Mouse (Mus musculus): ENCODE data around the gene Bves. TPM values are rescaled to one million over a fixed set of nuclear protein-coding genes. Genes with fewer than 3 reads are reported as not detected.

Bves gene
- polyA plus RNA-seq, 2 experiments, result 3.4 to 4.2 TPM

DNA sequence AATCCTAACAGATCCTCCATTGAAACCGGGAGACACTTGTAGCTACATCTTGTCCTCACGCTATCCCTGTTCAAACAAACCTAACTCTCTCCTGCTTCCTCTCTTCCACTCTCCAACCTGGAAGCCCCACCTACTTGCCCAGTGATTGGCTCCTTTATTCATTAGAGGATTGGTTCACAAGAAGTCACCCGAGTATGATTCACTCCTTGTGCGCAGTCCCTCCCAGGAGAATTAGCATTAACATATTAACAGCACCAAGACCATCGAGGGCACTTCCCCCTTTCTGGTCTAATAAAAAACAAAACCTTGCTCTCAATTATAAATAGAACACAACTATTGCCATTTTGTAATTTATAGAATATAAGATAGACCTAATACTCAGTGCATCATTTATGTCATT lies 40.5 kb upstream of the Bves start:
- WGBS, result 79% methylated on average over 5 of the region's 5 CpGs
- no peak overlapping the region for H3K4me3 ChIP-seq (replicated peaks; ENCODE audit: low read length)
- TF ChIP-seq POLR2A (IDR thresholded peaks at IDR 0.05; ENCODE audit: borderline replicate concordance, extremely low read depth, insufficient read depth, insufficient read length), result no peak
- H3K27ac ChIP-seq (replicated peaks; ENCODE audit: low read depth, low read length), result no peak overlapping the region
- H3K4me2 ChIP-seq (replicated peaks; ENCODE audit: low read depth, low read length, severe bottlenecking), result no peak overlapping the region
- H3K36me3 ChIP-seq (ENCODE audit: control insufficient read depth, insufficient read depth, low read length), result no peaks in the 10 kb centered on the region
- ATAC-seq (ENCODE audit: low FRiP score, low read depth) (no peak), DNase-seq (ENCODE audit: low spot score) (no peak)
- H3K4me1 ChIP-seq (ENCODE audit: control insufficient read depth, insufficient read depth, low read length), result no peaks in the 10 kb centered on the region
- 0 out of 2 replicates have a peak, but pooled peaks cover 4% of the 10 kb centered on the region for H3K27me3 ChIP-seq (ENCODE audit: control insufficient read depth, insufficient read depth, low read length)
- no peak overlapping the region for H3K9ac ChIP-seq (ENCODE audit: low read depth, low read length, severe bottlenecking)
- H3K9me3 ChIP-seq (ENCODE audit: control insufficient read depth, low read length), result no peaks in the 10 kb centered on the region

GRCm38 (mm10) chr10:45298503-45298902 lies 37.1 kb upstream of the Bves start:
- no peaks in the 10 kb centered on the region for H3K36me3 ChIP-seq (ENCODE audit: control insufficient read depth, insufficient read depth, low read length)
- no peak overlapping the region for H3K9ac ChIP-seq (ENCODE audit: low read depth, low read length, severe bottlenecking)
- H3K4me1 ChIP-seq (ENCODE audit: control insufficient read depth, insufficient read depth, low read length), result no peaks in the 10 kb centered on the region
- DNase-seq (ENCODE audit: low spot score), result no peak
- no peaks in the 10 kb centered on the region for H3K9me3 ChIP-seq (ENCODE audit: control insufficient read depth, low read length)
- WGBS, result 77% methylated on average over 6 of the region's 6 CpGs
- H3K4me3 ChIP-seq (replicated peaks; ENCODE audit: low read length), result no peak overlapping the region
- H3K4me2 ChIP-seq (replicated peaks; ENCODE audit: low read depth, low read length, severe bottlenecking), result no peak overlapping the region
- ATAC-seq (ENCODE audit: low FRiP score, low read depth), result no peak
- H3K27me3 ChIP-seq (ENCODE audit: control insufficient read depth, insufficient read depth, low read length), result no peaks in the 10 kb centered on the region
- H3K27ac ChIP-seq (replicated peaks; ENCODE audit: low read depth, low read length), result no peak overlapping the region
- TF ChIP-seq POLR2A (IDR thresholded peaks at IDR 0.05; ENCODE audit: borderline replicate concordance, extremely low read depth, insufficient read depth, insufficient read length), result no peak

- Histone ChIP-seq H3K27ac (replicated peaks; ENCODE audit: low read depth, low read length) (no peak overlapping the region), H3K9me3 (ENCODE audit: control insufficient read depth, low read length) (no peaks in the 10 kb centered on the region), H3K4me1 (ENCODE audit: control insufficient read depth, insufficient read depth, low read length) (no peaks in the 10 kb centered on the region), H3K27me3 (ENCODE audit: control insufficient read depth, insufficient read depth, low read length) (no peaks in the 10 kb centered on the region), H3K4me2 (replicated peaks; ENCODE audit: low read depth, low read length, severe bottlenecking) (no peak overlapping the region), H3K9ac (ENCODE audit: low read depth, low read length, severe bottlenecking) (no peak overlapping the region), H3K36me3 (ENCODE audit: control insufficient read depth, insufficient read depth, low read length) (no peaks in the 10 kb centered on the region), H3K4me3 (replicated peaks; ENCODE audit: low read length) (no peak overlapping the region)
- ATAC-seq (ENCODE audit: low FRiP score, low read depth) (no peak), DNase-seq (ENCODE audit: low spot score) (no peak)
- no peak for TF ChIP-seq POLR2A (IDR thresholded peaks at IDR 0.05; ENCODE audit: borderline replicate concordance, extremely low read depth, insufficient read depth, insufficient read length)
- 86% methylated on average over 4 of the region's 4 CpGs for WGBS
Measured at GRCm38 (mm10) chr10:45299509-45299908, 36.1 kb upstream of the Bves start.

GRCm38 (mm10) chr10:45303315-45304036 lies 32.1 kb upstream of the Bves start:
- no peak for TF ChIP-seq POLR2A (IDR thresholded peaks at IDR 0.05; ENCODE audit: borderline replicate concordance, extremely low read depth, insufficient read depth, insufficient read length)
- no peaks in the 10 kb centered on the region for H3K27me3 ChIP-seq (ENCODE audit: control insufficient read depth, insufficient read depth, low read length)
- H3K9me3 ChIP-seq (ENCODE audit: control insufficient read depth, low read length), result no peaks in the 10 kb centered on the region
- no peaks in the 10 kb centered on the region for H3K4me1 ChIP-seq (ENCODE audit: control insufficient read depth, insufficient read depth, low read length)
- DNase-seq (ENCODE audit: low spot score) (no peak), ATAC-seq (ENCODE audit: low FRiP score, low read depth) (no peak)
- H3K4me2 ChIP-seq (replicated peaks; ENCODE audit: low read depth, low read length, severe bottlenecking), result no peak overlapping the region
- 30% methylated on average over 14 of the region's 14 CpGs for WGBS
- no peak overlapping the region for H3K9ac ChIP-seq (ENCODE audit: low read depth, low read length, severe bottlenecking)
- no peak overlapping the region for H3K4me3 ChIP-seq (replicated peaks; ENCODE audit: low read length)
- H3K36me3 ChIP-seq (ENCODE audit: control insufficient read depth, insufficient read depth, low read length), result no peaks in the 10 kb centered on the region
- H3K27ac ChIP-seq (replicated peaks; ENCODE audit: low read depth, low read length), result no peak overlapping the region

- ATAC-seq (ENCODE audit: low FRiP score, low read depth) (no peak), DNase-seq (ENCODE audit: low spot score) (no peak)
- Histone ChIP-seq H3K9me3 (ENCODE audit: control insufficient read depth, low read length) (no peaks in the 10 kb centered on the region), H3K27ac (replicated peaks; ENCODE audit: low read depth, low read length) (no peak overlapping the region), H3K36me3 (ENCODE audit: control insufficient read depth, insufficient read depth, low read length) (no peaks in the 10 kb centered on the region), H3K4me3 (replicated peaks; ENCODE audit: low read length) (no peak overlapping the region), H3K4me2 (replicated peaks; ENCODE audit: low read depth, low read length, severe bottlenecking) (no peak overlapping the region), H3K4me1 (ENCODE audit: control insufficient read depth, insufficient read depth, low read length) (no peaks in the 10 kb centered on the region), H3K27me3 (ENCODE audit: control insufficient read depth, insufficient read depth, low read length) (no peaks in the 10 kb centered on the region), H3K9ac (ENCODE audit: low read depth, low read length, severe bottlenecking) (no peak overlapping the region)
- TF ChIP-seq POLR2A (IDR thresholded peaks at IDR 0.05; ENCODE audit: borderline replicate concordance, extremely low read depth, insufficient read depth, insufficient read length), result no peak
- 79% methylated on average over 5 of the region's 5 CpGs for WGBS
Measured at GRCm38 (mm10) chr10:45305173-45305572, 30.4 kb upstream of the Bves start.
